Mouse (Mus musculus) embryonic facial prominence, embryonic 12.5 days (tissue): ENCODE results near the gene Gdap1l1. TPM values are rescaled to one million over a fixed set of nuclear protein-coding genes. Genes with fewer than 3 reads are reported as not detected.
A peak's percentile ranks its signal among the peaks of the same experiment; 100 is the strongest.

Experiments
- ATAC-seq: fragments of 200-750 bp; cut with Nextera tagmentation; 2 replicates; pipeline ENCODE4 v1.8.0; 2017; ENCODE audit not compliant: insufficient number of reproducible peaks, insufficient read depth, low FRiP score, low TSS enrichment
- H3K27ac ChIP-seq: fragments of 300-500 bp; sonication (generic); 2 replicates; pipeline ENCODE4 v1.5.1; 2016; ENCODE audit warnings: mild to moderate bottlenecking
- H3K27me3 ChIP-seq: fragments of 300-500 bp; sonication (generic); 2 replicates; pipeline ENCODE4 v1.6.1; 2016; ENCODE audit warnings: mild to moderate bottlenecking, moderate library complexity
- H3K36me3 ChIP-seq: fragments of 300-500 bp; sonication (generic); 2 replicates; pipeline ENCODE4 v1.6.1; 2016; ENCODE audit warnings: mild to moderate bottlenecking
- H3K4me1 ChIP-seq: fragments of 300-500 bp; sonication (generic); 2 replicates; pipeline ENCODE4 v1.6.1; 2016
- H3K4me2 ChIP-seq: fragments of 300-500 bp; sonication (generic); replicated peaks from 2 replicates; pipeline ENCODE4 v1.6.1; 2016; ENCODE audit warnings: mild to moderate bottlenecking, moderate library complexity
- H3K4me3 ChIP-seq: fragments of 300-500 bp; sonication (generic); 2 replicates; pipeline ENCODE4 v1.5.1; 2016; ENCODE audit warnings: mild to moderate bottlenecking
- H3K9ac ChIP-seq: fragments of 300-500 bp; sonication (generic); 2 replicates; pipeline ENCODE4 v1.6.1; 2016; ENCODE audit warnings: mild to moderate bottlenecking, moderate library complexity
- H3K9me3 ChIP-seq: fragments of 300-500 bp; sonication (generic); 2 replicates; pipeline ENCODE4 v1.6.1; 2016; ENCODE audit warnings: mild to moderate bottlenecking, moderate library complexity
- WGBS: fragments of 180-500 bp; shearing (Covaris S2); methylation state at CpG from one replicate; pipeline ENCODE4 v1.1.7; 2016; 5-methylcytosine and 5-hydroxymethylcytosine counted together
- polyA plus RNA-seq: library from polyadenylated mRNA; unstranded; fragments of >200 nt; fragmentation: Nextera tagmentation; extraction: Ambion mirVana; gene quantifications from 2 replicates; pipeline ENCODE4 v1.2.1, GENCODE M21; 2016

Gene Gdap1l1
- polyA plus RNA-seq, 1 experiment from 2014 or later = 7.5 TPM

DNA sequence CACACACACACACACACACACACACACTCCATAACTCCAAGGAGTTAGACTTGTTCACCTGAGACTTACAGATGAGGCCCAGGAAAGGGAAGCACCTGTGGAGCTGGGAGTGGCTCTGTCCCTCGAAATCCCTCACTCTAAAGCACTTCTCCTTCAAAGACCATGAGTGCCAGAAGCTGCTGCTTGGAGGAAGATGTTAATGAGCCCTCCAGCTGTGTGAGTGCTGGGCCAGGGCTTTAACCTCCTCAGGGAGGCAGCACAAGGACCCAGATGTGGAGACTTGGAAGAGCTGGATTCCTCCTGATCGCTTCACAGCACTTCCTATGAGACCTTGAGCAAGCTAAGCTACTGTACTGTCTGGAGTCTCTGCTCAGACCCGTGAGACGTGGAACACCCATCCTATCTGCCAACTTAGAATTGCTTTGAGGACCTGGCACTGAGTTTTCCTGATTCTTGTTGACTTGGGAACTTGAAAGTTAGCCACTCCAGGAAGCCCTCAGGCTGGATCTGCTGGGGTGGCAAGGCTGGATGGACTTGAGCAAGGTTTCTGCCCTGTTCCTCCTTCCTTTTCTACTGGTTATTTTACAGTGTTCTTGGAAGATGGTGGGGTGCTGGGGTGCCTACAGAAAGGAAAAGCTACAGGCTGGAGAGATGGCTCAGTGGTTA, 9.8 kb upstream of the Gdap1l1 start:
- H3K4me2 ChIP-seq = no peak overlapping the region
- no peaks in the 10 kb centered on the region for H3K4me1 ChIP-seq
- H3K9me3 ChIP-seq = no peaks in the 10 kb centered on the region
- 55% methylated on average over 4 of the region's 4 CpGs for WGBS
- H3K27ac ChIP-seq = no peak overlapping the region
- no peak overlapping the region for H3K9ac ChIP-seq
- ATAC-seq = no peak
- no peaks in the 10 kb centered on the region for H3K27me3 ChIP-seq
- no peaks in the 10 kb centered on the region for H3K36me3 ChIP-seq
- no peak overlapping the region for H3K4me3 ChIP-seq

GRCm38 (mm10) chr2:163431289-163431688, 7.0 kb upstream of the Gdap1l1 start:
- no peak overlapping the region for H3K4me3 ChIP-seq
- WGBS = 85% methylated on average over 9 of the region's 9 CpGs
- H3K27ac ChIP-seq = no peak overlapping the region
- H3K4me1 ChIP-seq = no peaks in the 10 kb centered on the region
- H3K9me3 ChIP-seq = no peaks in the 10 kb centered on the region
- ATAC-seq = no peak
- no peak overlapping the region for H3K4me2 ChIP-seq
- no peaks in the 10 kb centered on the region for H3K27me3 ChIP-seq
- no peaks in the 10 kb centered on the region for H3K36me3 ChIP-seq
- no peak overlapping the region for H3K9ac ChIP-seq

- no peaks in the 10 kb centered on the region for H3K9me3 ChIP-seq
- no peak for ATAC-seq
- H3K36me3 ChIP-seq = no peaks in the 10 kb centered on the region
- 19% methylated on average over 4 of the region's 4 CpGs for WGBS
- H3K27me3 ChIP-seq = peaks cover 15% of the 10 kb centered on the region
- H3K4me3 ChIP-seq = no peak overlapping the region
- H3K4me2 ChIP-seq = no peak overlapping the region
- H3K27ac ChIP-seq = no peak overlapping the region
- no peak overlapping the region for H3K9ac ChIP-seq
- peaks cover 9% of the 10 kb centered on the region; the same call in 1 of the 2 replicates for H3K4me1 ChIP-seq
Measured at GRCm38 (mm10) chr2:163433971-163434370, 4.3 kb upstream of the Gdap1l1 start.

- peaks cover 21% of the 10 kb centered on the region for H3K27me3 ChIP-seq
- peak overlapping the region; percentile 35; the same call in 1 of the 2 replicates for H3K4me3 ChIP-seq
- WGBS = 45% methylated on average over 4 of the region's 4 CpGs
- no peaks in the 10 kb centered on the region for H3K9me3 ChIP-seq
- H3K9ac ChIP-seq = no peak overlapping the region
- ATAC-seq = no peak
- H3K4me2 ChIP-seq = peak overlapping the region; percentile 52; the same call in 1 of the 2 replicates
- H3K4me1 ChIP-seq = peaks cover 9% of the 10 kb centered on the region; the same call in 1 of the 2 replicates
- H3K36me3 ChIP-seq = no peaks in the 10 kb centered on the region
- no peak overlapping the region for H3K27ac ChIP-seq
Measured at GRCm38 (mm10) chr2:163437800-163438199, 476 bp upstream of the Gdap1l1 start.

DNA sequence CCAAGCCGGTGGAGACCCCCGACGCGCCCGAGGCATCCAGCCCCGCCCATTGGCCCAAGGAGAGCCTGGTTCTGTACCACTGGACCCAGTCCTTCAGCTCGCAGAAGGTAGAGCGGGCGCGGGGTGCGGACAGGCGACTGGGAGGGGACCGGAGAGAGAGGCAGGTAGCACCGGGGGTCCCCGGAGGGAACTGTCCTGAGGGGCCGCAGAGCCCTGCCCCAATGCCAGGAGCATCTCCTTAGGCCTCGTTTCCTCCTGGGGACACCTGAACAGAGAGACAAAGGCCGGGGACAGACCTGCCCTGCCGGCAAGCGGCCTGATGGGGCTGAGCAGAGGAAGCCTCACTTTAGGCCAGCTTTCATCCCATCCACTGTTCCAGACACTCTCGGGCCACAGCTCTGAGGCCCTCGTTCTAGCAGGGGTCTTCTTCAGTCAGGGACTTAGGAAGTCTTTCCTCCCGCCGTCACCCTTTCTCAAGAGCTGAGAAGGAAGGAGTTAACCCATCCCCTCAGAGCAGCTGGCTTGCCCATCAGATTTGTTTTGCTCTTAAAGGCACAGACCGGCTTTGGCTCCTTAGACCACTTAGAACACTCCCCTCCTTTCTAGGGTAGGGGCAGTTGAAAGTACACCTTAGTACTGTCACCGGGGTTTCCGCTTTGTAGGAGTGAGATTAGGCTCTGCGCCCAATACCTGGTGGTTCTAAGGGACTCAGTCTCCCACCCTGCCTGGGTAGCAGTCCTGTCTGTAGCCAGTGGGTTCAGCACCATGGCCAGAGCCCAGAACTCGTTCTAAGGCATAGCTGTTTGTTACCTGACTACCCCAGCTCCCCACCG, 559 bp downstream of the Gdap1l1 start:
- Histone ChIP-seq H3K36me3 (no peaks in the 10 kb centered on the region), H3K27me3 (peaks cover 21% of the 10 kb centered on the region), H3K4me3 (peak overlapping the region; percentile 35), H3K27ac (no peak overlapping the region), H3K9ac (no peak overlapping the region; the same call in 1 of the 2 replicates), H3K4me1 (peaks cover 9% of the 10 kb centered on the region; the same call in 1 of the 2 replicates), H3K9me3 (no peaks in the 10 kb centered on the region), H3K4me2 (peak overlapping the region; percentile 52)
- no peak; the same call in 1 of the 2 replicates for ATAC-seq
- 1% methylated on average over 30 of the region's 30 CpGs for WGBS

DNA sequence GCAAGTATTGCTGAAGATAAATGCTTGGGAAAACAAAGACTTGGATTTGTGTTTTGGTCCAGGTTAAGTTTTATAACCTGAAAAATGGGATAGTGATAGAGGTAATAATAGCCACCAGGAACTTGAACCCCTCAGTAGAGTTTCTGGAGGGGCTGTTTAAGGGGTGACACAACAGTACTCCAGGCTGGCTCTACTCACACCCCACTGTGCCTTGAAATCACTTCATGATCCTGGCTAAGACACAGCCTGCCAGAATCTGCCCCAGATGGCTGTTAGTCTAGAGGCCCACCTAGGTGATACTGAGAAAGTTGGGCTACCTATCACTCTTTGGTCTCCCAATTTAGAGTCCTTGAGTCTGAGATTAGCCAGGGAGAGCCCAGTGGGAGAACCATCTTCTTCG, 1.2 kb downstream of the Gdap1l1 start:
- Histone ChIP-seq H3K4me2 (peak overlapping the region; percentile 52; the same call in 1 of the 2 replicates), H3K4me3 (no peak overlapping the region)
- 60% methylated on average over 1 of the region's 1 CpGs for WGBS

DNA sequence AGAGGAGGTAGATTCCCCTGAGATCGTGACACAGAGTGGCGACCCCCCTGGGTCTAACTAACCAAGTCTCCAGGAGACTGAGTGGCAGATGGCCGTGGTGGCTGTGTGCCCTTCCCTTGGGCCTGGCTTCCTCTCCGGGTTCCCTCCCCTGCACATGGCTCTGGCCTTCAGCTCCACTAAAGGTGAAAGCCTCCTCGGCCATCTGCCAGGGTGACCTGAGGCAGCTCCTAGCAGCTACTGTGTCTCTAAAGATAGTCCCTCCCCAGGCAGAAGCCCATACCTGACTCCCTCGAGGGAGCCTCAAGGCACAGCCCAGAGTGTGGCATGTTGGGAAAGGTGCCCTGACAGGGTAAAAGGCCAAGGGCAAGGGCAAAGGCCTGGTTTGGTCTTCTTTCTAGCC, 5.3 kb downstream of the Gdap1l1 start:
- H3K4me2 ChIP-seq = no peak overlapping the region
- WGBS = 70% methylated on average over 6 of the region's 6 CpGs
- peaks cover 10% of the 10 kb centered on the region for H3K27me3 ChIP-seq
- no peak overlapping the region for H3K4me3 ChIP-seq
- no peaks in the 10 kb centered on the region for H3K36me3 ChIP-seq
- no peak overlapping the region for H3K27ac ChIP-seq
- ATAC-seq = no peak
- no peak overlapping the region for H3K9ac ChIP-seq
- H3K4me1 ChIP-seq = peaks cover 1% of the 10 kb centered on the region; the same call in 1 of the 2 replicates
- no peaks in the 10 kb centered on the region for H3K9me3 ChIP-seq

More for the DNA sequence above, 1.2 kb downstream of the Gdap1l1 start:
- H3K9ac ChIP-seq = no peak overlapping the region
- peaks cover 9% of the 10 kb centered on the region; the same call in 1 of the 2 replicates for H3K4me1 ChIP-seq
- H3K9me3 ChIP-seq = no peaks in the 10 kb centered on the region
- H3K27ac ChIP-seq = no peak overlapping the region
- ATAC-seq = no peak
- H3K27me3 ChIP-seq = peaks cover 21% of the 10 kb centered on the region
- H3K36me3 ChIP-seq = no peaks in the 10 kb centered on the region

DNA sequence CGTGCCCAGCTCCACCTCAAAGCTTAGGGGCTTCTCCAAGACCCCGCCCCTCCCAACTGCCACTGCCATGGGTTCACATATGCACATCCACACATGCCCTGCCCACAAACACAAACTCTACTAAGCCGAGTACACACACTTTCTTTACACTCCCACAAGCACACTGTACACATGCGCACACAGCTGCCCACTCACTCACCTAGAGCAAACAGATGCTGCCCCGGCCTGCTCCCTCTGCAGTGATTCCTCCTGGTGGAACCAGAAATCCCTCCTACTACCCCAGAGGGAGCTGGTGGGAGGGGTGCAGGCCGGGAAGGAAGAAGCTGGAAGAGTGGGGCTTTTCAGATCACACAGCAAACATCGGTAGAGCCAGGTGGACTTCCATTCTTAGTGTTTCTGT, 5.7 kb downstream of the Gdap1l1 start:
- Histone ChIP-seq H3K4me3 (no peak overlapping the region), H3K4me2 (no peak overlapping the region), H3K4me1 (no peaks in the 10 kb centered on the region), H3K27ac (no peak overlapping the region), H3K36me3 (no peaks in the 10 kb centered on the region), H3K27me3 (peaks cover 6% of the 10 kb centered on the region), H3K9ac (no peak overlapping the region), H3K9me3 (no peaks in the 10 kb centered on the region)
- ATAC-seq = no peak
- WGBS = 69% methylated on average over 7 of the region's 7 CpGs

- 83% methylated on average over 12 of the region's 12 CpGs for WGBS
- Histone ChIP-seq H3K27ac (no peak overlapping the region), H3K27me3 (no peaks in the 10 kb centered on the region), H3K4me1 (no peaks in the 10 kb centered on the region), H3K36me3 (no peaks in the 10 kb centered on the region), H3K4me3 (no peak overlapping the region), H3K9ac (no peak overlapping the region), H3K4me2 (no peak overlapping the region), H3K9me3 (no peaks in the 10 kb centered on the region)
- no peak for ATAC-seq
Measured at GRCm38 (mm10) chr2:163447375-163447774, 9.1 kb downstream of the Gdap1l1 start.

DNA sequence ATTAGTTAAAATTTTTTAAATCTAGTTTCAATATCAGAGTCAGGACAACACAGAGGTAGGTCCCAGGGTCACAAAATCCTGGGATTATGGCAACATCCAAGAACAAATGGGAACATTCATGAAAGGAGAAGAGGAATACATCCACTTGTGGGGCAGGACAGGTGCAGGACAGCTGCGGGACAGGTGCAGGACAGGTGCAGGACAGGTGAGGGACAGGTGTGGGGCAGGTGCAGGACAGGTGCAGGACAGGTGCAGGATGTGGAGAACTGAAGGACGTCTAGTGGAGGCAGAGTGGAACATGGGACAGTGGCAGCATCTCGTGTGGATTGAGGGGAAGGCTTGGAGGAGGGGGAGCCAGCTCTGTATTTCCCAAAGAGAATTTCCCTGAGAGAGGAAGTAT, 11.0 kb downstream of the Gdap1l1 start:
- H3K36me3 ChIP-seq = no peaks in the 10 kb centered on the region
- no peak for ATAC-seq
- no peaks in the 10 kb centered on the region for H3K9me3 ChIP-seq
- H3K27me3 ChIP-seq = no peaks in the 10 kb centered on the region
- H3K9ac ChIP-seq = no peak overlapping the region
- H3K27ac ChIP-seq = no peak overlapping the region
- H3K4me3 ChIP-seq = no peak overlapping the region
- H3K4me2 ChIP-seq = no peak overlapping the region
- H3K4me1 ChIP-seq = no peaks in the 10 kb centered on the region
- 60% methylated on average over 3 of the region's 3 CpGs for WGBS

- no peaks in the 10 kb centered on the region for H3K9me3 ChIP-seq
Measured at GRCm38 (mm10) chr2:163450668-163451295, 12.5 kb downstream of the Gdap1l1 start.

More at GRCm38 (mm10) chr2:163450668-163451295, 12.5 kb downstream of the Gdap1l1 start:
- Histone ChIP-seq H3K4me2 (no peak overlapping the region), H3K36me3 (no peaks in the 10 kb centered on the region), H3K27me3 (no peaks in the 10 kb centered on the region), H3K4me3 (no peak overlapping the region), H3K9ac (no peak overlapping the region), H3K4me1 (no peaks in the 10 kb centered on the region), H3K27ac (no peak overlapping the region)
- ATAC-seq = no peak
- 70% methylated on average over 6 of the region's 6 CpGs for whole genome bisulfite sequencing
